Mouse (Mus musculus): ENCODE results near the gene Myl3.

Gene Myl3

GRCm38 (mm10) chr9:110729841-110730240 lies 11.8 kb upstream of the Myl3 start:
- DNase-seq (ENCODE audit: low read depth, low spot score): peak; percentile 45

DNA sequence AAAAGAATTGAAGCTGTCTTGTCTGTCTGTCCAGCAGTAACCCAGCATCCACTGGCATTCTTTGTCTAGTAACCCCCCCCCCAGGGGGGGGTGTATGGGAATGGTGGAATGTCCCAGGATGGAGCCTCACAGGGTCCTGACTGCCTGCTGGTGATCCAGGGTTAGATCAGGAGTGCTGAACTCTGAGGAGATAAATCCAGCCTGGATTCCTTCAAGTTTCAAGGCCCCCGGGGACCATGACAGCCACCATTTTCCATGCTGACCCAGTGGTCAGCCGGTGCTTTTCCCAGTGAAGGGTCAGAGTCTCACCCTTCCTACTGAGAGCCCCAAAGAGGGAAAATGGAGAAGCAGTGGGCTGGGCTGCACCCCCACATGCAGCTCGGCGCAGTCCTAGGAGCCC lies 9.8 kb upstream of the Myl3 start:
- DNase-seq (ENCODE audit: low read depth, low spot score): no peak

DNA sequence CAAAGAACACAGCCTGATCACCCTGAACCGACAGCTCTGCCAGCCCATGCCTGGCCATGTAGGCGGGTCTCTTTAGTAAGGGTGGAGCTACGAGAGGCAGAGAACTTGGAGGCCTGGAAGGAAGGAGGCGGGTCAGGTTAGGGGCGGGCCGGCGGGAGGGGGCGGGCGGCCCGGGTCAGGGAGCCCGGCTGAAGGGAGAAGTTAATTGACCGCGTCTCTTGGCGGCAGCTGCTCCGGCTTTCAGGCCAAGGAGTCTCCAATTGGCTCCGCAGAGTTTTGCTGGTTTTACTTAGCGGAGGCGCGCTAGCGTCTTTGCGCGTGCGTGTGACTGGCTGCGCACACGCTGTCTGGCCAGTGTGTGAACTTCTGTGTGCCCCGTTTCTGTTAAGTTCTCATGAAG lies 9.0 kb upstream of the Myl3 start:
- peak; percentile 93 for DNase-seq (ENCODE audit: low read depth, low spot score)

DNA sequence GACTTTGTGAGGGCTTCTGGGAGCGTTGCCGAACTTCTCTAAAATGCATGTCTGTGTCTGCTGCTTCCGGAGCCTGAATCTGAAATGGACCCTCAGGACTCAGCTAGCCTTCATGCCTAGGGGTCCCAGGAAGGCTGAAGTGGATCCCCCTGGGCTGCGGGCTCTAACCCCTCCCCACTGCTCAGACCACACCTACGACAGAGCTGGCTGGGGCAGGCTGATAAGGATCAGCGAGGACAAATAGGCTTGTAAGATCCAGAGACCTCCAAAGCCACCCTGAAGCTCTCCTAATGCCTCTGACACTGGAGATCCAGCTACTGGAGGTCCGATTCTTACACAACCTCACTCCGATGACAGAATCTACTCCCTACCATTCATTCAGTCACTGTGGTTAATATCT lies 8.6 kb upstream of the Myl3 start:
- no peak for DNase-seq (ENCODE audit: low read depth, low spot score)

GRCm38 (mm10) chr9:110734154-110734553 lies 7.5 kb upstream of the Myl3 start:
- no peak for DNase-seq (ENCODE audit: low read depth, low spot score)

- DNase-seq (ENCODE audit: low read depth, low spot score): no peak
Observed at GRCm38 (mm10) chr9:110736362-110736761, 5.3 kb upstream of the Myl3 start.

DNA sequence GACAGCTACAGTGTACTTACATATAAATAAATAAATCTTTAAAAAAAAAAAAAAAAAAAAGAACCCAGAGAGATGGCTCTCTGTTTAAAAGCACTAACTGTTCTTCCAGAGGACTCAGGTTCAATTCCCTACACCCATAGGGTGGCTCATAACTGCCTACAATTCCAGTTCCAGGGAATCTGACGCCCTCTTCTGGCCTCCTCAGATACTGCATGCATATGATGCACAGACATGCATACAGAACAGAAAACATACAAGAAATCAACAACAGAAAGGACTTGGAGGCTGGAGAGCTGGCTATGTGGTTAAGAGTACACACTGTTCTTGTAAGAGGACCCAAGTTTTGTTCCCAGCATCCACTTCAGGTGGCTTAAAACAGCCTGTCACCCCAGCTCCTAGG lies 3.6 kb upstream of the Myl3 start:
- peak; percentile 76 for DNase-seq (ENCODE audit: low read depth, low spot score)

DNA sequence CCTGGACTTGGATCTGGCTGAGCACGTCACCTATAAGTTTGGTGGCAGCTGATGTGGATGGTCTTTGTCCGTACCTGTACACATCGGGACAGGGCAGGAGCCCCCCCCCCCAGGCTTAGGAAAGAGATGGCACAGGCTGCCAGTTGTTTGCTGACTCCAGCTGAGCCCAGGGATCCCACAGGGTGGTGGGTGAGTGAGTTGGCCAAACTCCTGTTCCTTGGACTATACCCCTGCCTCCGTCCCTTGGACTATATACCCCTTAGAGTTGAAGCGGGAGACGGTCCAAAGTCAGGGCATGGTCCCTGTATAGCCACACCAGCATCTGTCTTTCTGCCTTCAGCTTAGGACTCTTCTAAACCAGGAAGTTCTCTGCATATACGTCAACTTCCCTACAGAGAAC lies 1.7 kb upstream of the Myl3 start:
- DNase-seq (ENCODE audit: low read depth, low spot score): no peak

GRCm38 (mm10) chr9:110742295-110742950 lies 762 bp downstream of the Myl3 start:
- peak; percentile 39 for DNase-seq (ENCODE audit: low read depth, low spot score)

DNA sequence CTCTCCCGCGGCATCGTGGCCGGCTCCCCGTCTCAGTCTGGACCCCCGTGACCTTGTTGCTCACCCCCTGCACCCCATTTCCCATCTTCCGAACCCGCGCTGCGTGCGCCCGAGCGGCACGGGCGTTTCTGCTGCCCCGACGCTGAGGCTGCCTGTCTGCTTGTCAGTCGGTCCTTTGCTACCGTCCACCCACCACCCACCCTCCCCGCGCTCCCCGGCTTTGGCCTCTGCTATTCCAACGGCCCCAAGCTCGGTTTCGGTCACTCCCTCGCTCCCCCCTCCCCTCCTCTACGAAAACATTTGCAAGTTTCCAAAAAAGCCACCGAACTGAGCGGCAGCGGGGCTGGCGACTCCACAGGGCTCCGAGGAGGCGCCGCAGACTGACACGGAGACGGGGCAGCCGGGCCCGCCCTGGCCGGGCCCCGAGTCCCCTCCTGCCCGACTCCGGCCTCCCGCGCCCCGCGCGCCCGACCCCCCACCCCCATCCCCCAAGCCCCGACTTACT lies 1.3 kb downstream of the Myl3 start:
- peak; percentile 34 for DNase-seq (ENCODE audit: low read depth, low spot score)

- peak; percentile 50 for DNase-seq (ENCODE audit: low read depth, low spot score)
Observed at GRCm38 (mm10) chr9:110743456-110744323, 2.0 kb downstream of the Myl3 start.

GRCm38 (mm10) chr9:110745752-110746151 lies 4.1 kb downstream of the Myl3 start:
- DNase-seq (ENCODE audit: low read depth, low spot score): no peak

DNA sequence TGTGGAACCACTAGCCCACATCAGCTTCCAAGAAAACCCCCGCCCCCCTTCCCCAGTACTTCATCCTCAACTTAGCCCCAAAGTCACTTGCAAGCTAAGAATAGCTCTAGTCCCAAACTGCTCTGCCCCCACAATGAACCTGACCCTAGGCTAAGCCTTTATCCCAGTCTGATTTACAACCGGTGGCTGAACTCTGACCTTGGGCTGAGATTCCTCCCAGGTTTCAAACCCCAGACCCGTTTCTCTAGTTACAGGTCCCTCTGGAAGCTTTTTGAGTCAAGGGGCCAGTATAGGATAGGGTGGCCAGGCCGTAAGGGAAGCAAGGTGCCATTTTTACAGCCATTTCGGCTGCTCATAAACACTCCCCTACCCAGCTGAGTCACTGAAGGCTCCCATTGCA lies 4.6 kb downstream of the Myl3 start:
- no peak for DNase-seq (ENCODE audit: low read depth, low spot score)

DNA sequence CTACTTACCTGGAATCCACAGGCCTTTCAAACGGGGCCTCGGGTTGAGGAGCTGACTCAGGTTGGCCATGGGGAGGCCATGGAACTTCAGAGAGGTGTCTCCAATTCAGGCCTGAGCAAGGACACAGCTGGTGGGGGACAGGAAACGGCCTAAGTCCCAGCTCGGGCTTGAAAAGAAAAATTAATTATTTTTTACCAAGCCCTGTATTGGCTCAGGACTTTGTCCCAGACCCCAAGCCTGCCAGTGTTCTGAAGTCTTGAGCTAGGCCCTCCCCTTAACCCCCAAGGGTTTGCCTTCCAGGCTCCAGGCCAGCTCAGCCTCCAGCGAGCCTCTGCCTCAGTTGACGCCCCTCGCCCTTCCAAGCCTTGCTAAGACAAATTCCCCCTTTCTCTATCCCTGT lies 5.3 kb downstream of the Myl3 start, which contains the start of gene Pth1r:
Gene Pth1r, minus strand, starts transcription at position 185 of the 400 bp plus-strand sequence.
- DNase-seq (ENCODE audit: low read depth, low spot score): no peak

DNA sequence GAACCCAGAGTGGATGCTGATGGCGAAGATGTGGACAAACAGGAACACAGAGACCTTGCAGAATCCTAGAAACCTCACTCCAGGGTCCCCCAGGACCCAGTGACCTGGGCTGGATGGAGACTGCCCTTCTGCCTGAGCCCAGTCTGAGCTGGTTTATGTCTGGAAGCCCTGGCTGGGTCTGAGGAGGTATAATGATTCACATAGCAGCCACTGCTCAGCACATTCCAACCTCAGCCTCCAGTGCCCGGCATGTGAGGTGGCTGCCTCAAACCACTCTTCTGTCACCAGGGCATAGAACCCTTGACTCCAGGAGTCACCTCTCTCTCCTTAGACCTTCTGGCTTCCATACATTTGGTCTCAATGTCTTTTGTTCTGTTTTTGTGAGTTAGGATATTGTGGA lies 6.8 kb downstream of the Myl3 start:
- no peak for DNase-seq (ENCODE audit: low read depth, low spot score)

DNA sequence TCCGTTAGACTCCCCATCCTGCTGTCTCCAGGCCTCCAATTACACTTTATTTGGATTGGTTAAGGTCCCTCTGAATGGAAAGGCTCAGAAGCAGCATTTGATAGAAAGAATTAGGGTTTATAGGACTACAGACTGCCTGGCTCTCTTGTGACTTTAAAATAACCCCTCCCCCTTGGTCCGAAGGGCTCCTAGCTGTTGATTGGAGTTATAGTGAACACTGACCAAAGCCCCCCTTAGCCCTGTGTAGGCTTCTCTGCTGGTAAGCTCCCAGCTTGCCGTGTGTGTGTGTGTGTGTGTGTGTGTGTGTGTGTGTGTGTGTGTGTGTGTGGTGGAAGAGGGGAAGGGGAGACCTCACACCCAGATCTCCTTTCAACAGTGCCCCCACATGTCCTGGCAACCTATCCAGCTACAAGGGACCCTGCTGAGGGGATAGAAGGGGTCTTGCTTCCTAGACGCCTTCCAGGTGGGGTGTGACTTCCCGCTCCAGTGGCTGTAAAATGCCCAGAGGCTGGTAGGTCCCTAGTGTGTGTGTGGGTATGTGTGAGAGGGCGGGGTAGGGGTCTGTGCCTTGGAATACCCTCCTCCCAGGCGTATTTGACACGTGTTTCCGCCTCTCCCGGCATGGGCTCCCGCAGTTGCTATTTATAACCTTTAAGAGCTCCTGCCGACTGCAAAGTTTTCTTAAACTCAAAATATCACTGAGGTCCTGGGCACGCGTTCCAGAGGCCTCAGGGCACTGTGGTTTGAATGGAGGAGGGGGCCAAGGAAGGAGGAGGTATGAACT lies 8.9 kb downstream of the Myl3 start:
- no peak for DNase-seq (ENCODE audit: low read depth, low spot score)

- DNase-seq (ENCODE audit: low read depth, low spot score): no peak
Observed at GRCm38 (mm10) chr9:110751412-110751811, 9.8 kb downstream of the Myl3 start.

DNA sequence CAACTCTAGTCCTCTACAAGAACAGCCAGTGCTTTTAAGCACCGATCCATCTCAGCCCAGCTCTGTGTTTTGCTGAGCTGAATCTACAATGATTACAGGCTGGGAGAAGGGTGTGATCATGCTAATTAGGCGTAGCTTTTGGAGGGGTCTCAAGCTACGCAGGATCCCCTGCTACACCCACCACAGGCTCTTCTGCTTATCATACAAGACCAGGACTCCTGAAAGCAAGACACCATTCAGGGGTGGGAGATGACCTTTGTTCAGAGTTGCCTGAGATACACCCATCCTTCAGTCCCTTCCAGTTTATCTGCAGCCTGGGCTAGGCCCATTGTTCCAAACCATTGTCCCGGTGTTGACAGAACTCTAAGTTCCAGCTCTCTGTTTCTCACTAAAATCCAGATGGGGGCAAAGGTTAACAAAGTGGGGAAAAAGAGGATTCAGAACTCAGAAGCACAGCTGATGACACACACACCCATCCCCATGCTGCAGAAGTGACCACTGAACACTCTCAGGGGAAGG lies 11.3 kb downstream of the Myl3 start:
- DNase-seq (ENCODE audit: low read depth, low spot score): no peak

- DNase-seq (ENCODE audit: low read depth, low spot score): no peak
Observed at GRCm38 (mm10) chr9:110753773-110754172, 12.1 kb downstream of the Myl3 start.

GRCm38 (mm10) chr9:110757816-110758215 lies 16.2 kb downstream of the Myl3 start:
- no peak for DNase-seq (ENCODE audit: low read depth, low spot score)

DNA sequence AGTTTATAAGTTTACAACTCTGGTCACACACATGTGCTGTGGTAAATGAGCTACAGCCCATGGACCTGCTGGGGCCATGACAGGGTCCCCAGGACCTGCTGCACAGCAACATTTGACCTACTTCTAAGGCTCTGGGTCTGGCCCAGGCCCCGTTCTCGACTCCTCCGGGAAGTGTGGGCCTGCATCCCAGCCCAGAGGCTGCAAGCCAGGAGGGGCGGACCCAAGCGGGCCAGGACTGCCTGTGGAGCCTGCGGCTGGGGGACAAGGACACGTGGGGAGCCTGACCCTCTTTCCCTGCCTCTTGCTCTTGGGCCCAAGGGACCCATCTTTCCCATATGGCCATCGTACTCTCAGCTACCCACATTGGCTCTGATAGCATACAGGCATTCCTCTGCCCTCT lies 16.9 kb downstream of the Myl3 start:
- DNase-seq (ENCODE audit: low read depth, low spot score): no peak

DNA sequence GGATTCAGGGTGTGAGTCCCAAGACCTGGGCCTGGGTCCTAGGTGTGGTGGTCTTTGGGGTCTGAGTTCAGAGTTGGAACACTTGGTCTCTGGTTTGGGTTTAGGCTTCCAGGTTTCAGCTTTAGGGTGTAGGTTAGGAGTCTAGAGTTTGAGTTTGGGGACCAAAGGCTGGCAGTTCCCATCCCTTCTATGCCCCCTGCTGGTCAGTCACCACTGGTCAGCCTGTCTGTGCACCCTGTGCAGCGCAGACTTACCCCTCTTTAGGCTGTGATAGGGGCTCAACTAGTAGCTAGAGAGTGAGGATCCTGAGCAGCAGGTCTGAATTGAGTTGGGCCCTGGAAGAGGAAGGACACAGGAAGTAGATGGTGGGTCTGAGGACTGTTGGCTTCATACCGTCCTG lies 17.6 kb downstream of the Myl3 start:
- DNase-seq (ENCODE audit: low read depth, low spot score): no peak

Data from R1 (cell line).